Comparison of ENCODE assay signal across 9 mouse cellular contexts in genomic region chr11:118744782-118745181, GRCm38 (mm10).
DNase-seq lines count a peak whose midpoint lies in the region; ATAC-seq lines count a peak whose summit lies in the region.
"Had no signal": no experiment of that assay in that cellular context is flagged by ENCODE, and none has a peak within 500 bp of the region (broad histone marks: within the 10 kb centered on the region; RNA-seq: fewer than 3 reads in every experiment).

No protein-coding gene starts in this region.

- H3K9ac ChIP-seq in intestine, embryonic 14.5 days (ENCODE audit: low read length): no peak overlapping the region
- H3K9ac ChIP-seq in limb, embryonic 15.5 days: no peak overlapping the region
- H3K9ac ChIP-seq in neural tube, embryonic 11.5 days (ENCODE audit: low read length): no peak overlapping the region
- H3K9ac ChIP-seq: liver, embryonic 15.5 days had no signal

- H3K36me3 ChIP-seq in intestine, embryonic 14.5 days (ENCODE audit: control insufficient read depth, insufficient read depth, low read length): no peaks in the 10 kb centered on the region
- no peaks in the 10 kb centered on the region for H3K36me3 ChIP-seq in limb, embryonic 15.5 days
- H3K36me3 ChIP-seq in neural tube, embryonic 11.5 days (ENCODE audit: control insufficient read depth, insufficient read depth, low read length): no peaks in the 10 kb centered on the region
- H3K36me3 ChIP-seq: liver, embryonic 15.5 days had no signal

- WGBS in intestine, embryonic 14.5 days: 1% methylated on average over 15 of the region's 15 CpGs
- 2% methylated on average over 15 of the region's 15 CpGs for WGBS in limb, embryonic 15.5 days
- WGBS in neural tube, embryonic 11.5 days: 2% methylated on average over 15 of the region's 15 CpGs

- intact Hi-C loops in gastrocnemius, postnatal 14 days (cut with DNase I; ENCODE audit: low total_unique reads): loop anchor here (5.0 kb wide), 1 partner anchor 97 kb away; no protein-coding TSS in a partner anchor

- 0 out of 2 replicates have a peak, but pooled peaks have one; percentile 51 for ATAC-seq in intestine, embryonic 14.5 days (replicated peaks; ENCODE audit: low FRiP score, low TSS enrichment, low read depth)
- ATAC-seq in limb, embryonic 15.5 days (ENCODE audit: insufficient number of reproducible peaks, low FRiP score, low TSS enrichment, low read depth): no peak
- peak; percentile 68; the same call in 1 of the 2 replicates for ATAC-seq in neural tube, embryonic 11.5 days (ENCODE audit: insufficient read depth, low FRiP score, low TSS enrichment)
- ATAC-seq in erythroblast, adult 5-6 weeks (replicated peaks; ENCODE audit: low FRiP score, poor library complexity, severe bottlenecking): no peak

- peaks cover 12% of the 10 kb centered on the region for H3K4me1 ChIP-seq in intestine, embryonic 14.5 days (replicated peaks; ENCODE audit: control insufficient read depth, insufficient read depth, low read length)
- H3K4me1 ChIP-seq in limb, embryonic 15.5 days: peaks cover 22% of the 10 kb centered on the region
- peaks cover 17% of the 10 kb centered on the region for H3K4me1 ChIP-seq in neural tube, embryonic 11.5 days (ENCODE audit: control insufficient read depth, insufficient read depth, low read length)
- H3K4me1 ChIP-seq: liver, embryonic 15.5 days had no signal

- no peaks in the 10 kb centered on the region for H3K9me3 ChIP-seq in intestine, embryonic 14.5 days (ENCODE audit: control insufficient read depth, low read length)
- no peaks in the 10 kb centered on the region for H3K9me3 ChIP-seq in limb, embryonic 15.5 days
- no peaks in the 10 kb centered on the region for H3K9me3 ChIP-seq in neural tube, embryonic 11.5 days (ENCODE audit: control insufficient read depth, low read length)
- H3K9me3 ChIP-seq: liver, embryonic 15.5 days had no signal

- H3K27me3 ChIP-seq in intestine, embryonic 14.5 days (replicated peaks; ENCODE audit: control insufficient read depth, insufficient read depth, low read length): peaks cover 23% of the 10 kb centered on the region
- H3K27me3 ChIP-seq in limb, embryonic 15.5 days: peaks cover 55% of the 10 kb centered on the region
- H3K27me3 ChIP-seq in neural tube, embryonic 11.5 days (ENCODE audit: control insufficient read depth, insufficient read depth, low read length): no peaks in the 10 kb centered on the region

- no peak overlapping the region for H3K4me3 ChIP-seq in intestine, embryonic 14.5 days (ENCODE audit: low read depth, low read length)
- H3K4me3 ChIP-seq in limb, embryonic 15.5 days: peak overlapping the region; percentile 20
- no peak overlapping the region for H3K4me3 ChIP-seq in neural tube, embryonic 11.5 days (ENCODE audit: low read depth, low read length)
- H3K4me3 ChIP-seq: liver, embryonic 15.5 days had no signal

- no peak overlapping the region for H3K27ac ChIP-seq in intestine, embryonic 14.5 days (ENCODE audit: low read depth)
- H3K27ac ChIP-seq in limb, embryonic 15.5 days: no peak overlapping the region
- peak overlapping the region; percentile 46; the same call in 1 of the 2 replicates for H3K27ac ChIP-seq in neural tube, embryonic 11.5 days (ENCODE audit: low read depth, low read length)
- H3K27ac ChIP-seq: liver, embryonic 15.5 days had no signal

- H3K4me2 ChIP-seq in intestine, embryonic 14.5 days (ENCODE audit: low read length): peak overlapping the region; percentile 44
- peak overlapping the region; percentile 47 for H3K4me2 ChIP-seq in limb, embryonic 15.5 days
- H3K4me2 ChIP-seq in neural tube, embryonic 11.5 days (ENCODE audit: low read depth): peak overlapping the region; percentile 35
- H3K4me2 ChIP-seq: liver, embryonic 15.5 days had no signal

- DNase-seq in Muller cell, postnatal 12 days (ENCODE audit: inconsistent ontology term): peak; percentile 69
- peak; percentile 75 for DNase-seq in adrenal gland, postnatal 36 days
- peak; percentile 72 for DNase-seq in gastrocnemius, postnatal 14 days
- DNase-seq in intestine, embryonic 14.5 days (ENCODE audit: low spot score): peak; percentile 67
- DNase-seq in neural tube, embryonic 11.5 days (ENCODE audit: low spot score): peak; percentile 78
- no peak for DNase-seq in spleen, adult 18-20 months

Comparison
In these comparisons a context has a peak if more than half of its experiments do, and no peak if none do; other contexts are left out.
1. DNase-seq: peak in Muller cell, postnatal 12 days (single experiment), adrenal gland, postnatal 36 days (2 of 2), gastrocnemius, postnatal 14 days (single experiment), intestine, embryonic 14.5 days (single experiment) and neural tube, embryonic 11.5 days (single experiment); none in spleen, adult 18-20 months (0 of 2).
2. ATAC-seq: peak in intestine, embryonic 14.5 days (single experiment) and neural tube, embryonic 11.5 days (single experiment); none in limb, embryonic 15.5 days (single experiment) and erythroblast, adult 5-6 weeks (single experiment).
3. Peak in every context shown above with its lines, with median percentiles within 50 percentile points of each other: H3K4me2 ChIP-seq.